Mouse (Mus musculus) retina, postnatal 1 day (tissue): Measurements from ENCODE around the gene Olfr957.

Experiments
- DNase-seq: peaks from one replicate; pipeline ENCODE4 v3.0.0-alpha.2; 2012

Olfr957 gene

GRCm38 (mm10) chr9:39515531-39515930 is at the start of gene Olfr957:
Gene Olfr957 (minus strand): TSS chr9:39515809.
- no peak for DNase-seq

GRCm38 (mm10) chr9:39558349-39558647 is 42.7 kb upstream of the Olfr957 start:
- no peak for DNase-seq

- peak; percentile 36 for DNase-seq
These were observed 42.1 kb upstream of the Olfr957 start for GRCm38 (mm10) chr9:39557529-39558348.

- no peak for DNase-seq
These were observed 38.3 kb upstream of the Olfr957 start, which contains the start of gene Olfr958 for GRCm38 (mm10) chr9:39553946-39554345. Gene Olfr958 (minus strand): TSS chr9:39554054.

- DNase-seq, result no peak
These were observed 35.2 kb upstream of the Olfr957 start for GRCm38 (mm10) chr9:39550806-39551205.

GRCm38 (mm10) chr9:39523616-39524285 is 8.1 kb upstream of the Olfr957 start:
- DNase-seq, result no peak

- DNase-seq, result no peak
These were observed 3.0 kb upstream of the Olfr957 start for GRCm38 (mm10) chr9:39518595-39518994.

- no peak for DNase-seq
These were observed 6.2 kb downstream of the Olfr957 start for GRCm38 (mm10) chr9:39509412-39509811.

GRCm38 (mm10) chr9:39508998-39509397 is 6.6 kb downstream of the Olfr957 start:
- peak; percentile 75 for DNase-seq

GRCm38 (mm10) chr9:39493895-39494294 is 21.7 kb downstream of the Olfr957 start, which contains the start of gene Olfr44:
Gene Olfr44 (minus strand): TSS chr9:39493995.
- no peak for DNase-seq

- no peak for DNase-seq
These were observed 43.8 kb downstream of the Olfr957 start, which contains the start of gene Olfr955 for GRCm38 (mm10) chr9:39471844-39472243. Gene Olfr955 (minus strand): TSS chr9:39471944.
